Mouse (Mus musculus): Measurements from ENCODE around the gene Adgrg6. TPM values are rescaled to one million over a fixed set of nuclear protein-coding genes. Genes with fewer than 3 reads are reported as not detected.
A peak's percentile ranks its signal among the peaks of the same experiment; 100 is the strongest.

Adgrg6 gene
- polyA plus RNA-seq, 1 experiment = 0.04 TPM

GRCm38 (mm10) chr10:14570616-14571015 is 25.2 kb upstream of the Adgrg6 start:
- H3K4me3 ChIP-seq (ENCODE audit: control insufficient read depth, low read depth, low read length) = no peak overlapping the region
- H3K27me3 ChIP-seq (ENCODE audit: control insufficient read depth, insufficient read depth, low read length) = no peaks in the 10 kb centered on the region
- TF ChIP-seq POLR2A (IDR thresholded peaks at IDR 0.05; ENCODE audit: control insufficient read depth, low read depth, low read length) (no peak), CTCF (IDR thresholded peaks at IDR 0.05; ENCODE audit: control insufficient read depth, insufficient read depth, insufficient replicate concordance, low read depth, low read length) (no peak)
- no peaks in the 10 kb centered on the region for H3K4me1 ChIP-seq (ENCODE audit: control insufficient read depth, insufficient read depth, low read length)
- H3K36me3 ChIP-seq (ENCODE audit: control insufficient read depth, insufficient read depth, low read length) = no peaks in the 10 kb centered on the region
- H3K27ac ChIP-seq (ENCODE audit: control insufficient read depth, insufficient read depth, low read depth, low read length) = no peak overlapping the region

- TF ChIP-seq POLR2A (IDR thresholded peaks at IDR 0.05; ENCODE audit: control insufficient read depth, low read depth, low read length) = no peak
- no peak for TF ChIP-seq CTCF (IDR thresholded peaks at IDR 0.05; ENCODE audit: control insufficient read depth, insufficient read depth, insufficient replicate concordance, low read depth, low read length)
- Histone ChIP-seq H3K27me3 (ENCODE audit: control insufficient read depth, insufficient read depth, low read length) (no peaks in the 10 kb centered on the region), H3K4me3 (ENCODE audit: control insufficient read depth, low read depth, low read length) (no peak overlapping the region), H3K4me1 (ENCODE audit: control insufficient read depth, insufficient read depth, low read length) (peaks cover 9% of the 10 kb centered on the region), H3K36me3 (ENCODE audit: control insufficient read depth, insufficient read depth, low read length) (no peaks in the 10 kb centered on the region), H3K27ac (ENCODE audit: control insufficient read depth, insufficient read depth, low read depth, low read length) (no peak overlapping the region)
These were observed 672 bp upstream of the Adgrg6 start for GRCm38 (mm10) chr10:14546111-14546551.

DNA sequence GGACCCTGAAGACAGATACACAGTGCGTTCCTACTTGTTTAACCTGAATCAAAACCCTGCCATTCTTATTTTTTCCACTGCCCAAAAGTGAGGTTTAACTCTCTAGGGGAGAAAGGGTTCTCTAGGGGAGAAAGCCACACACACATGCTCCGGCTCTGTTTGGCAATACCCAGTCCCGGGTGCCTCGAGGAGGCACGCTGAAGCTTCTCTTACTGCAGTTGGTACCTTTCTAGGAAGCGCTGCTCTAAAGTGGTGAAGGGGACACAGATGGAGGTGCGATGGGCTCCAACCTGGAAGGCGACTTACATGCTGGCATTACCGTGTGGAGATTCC is 885 bp downstream of the Adgrg6 start:
- no peak for TF ChIP-seq POLR2A (IDR thresholded peaks at IDR 0.05; ENCODE audit: control insufficient read depth, low read depth, low read length)
- no peak for TF ChIP-seq CTCF (IDR thresholded peaks at IDR 0.05; ENCODE audit: control insufficient read depth, insufficient read depth, insufficient replicate concordance, low read depth, low read length)
- H3K4me3 ChIP-seq (ENCODE audit: control insufficient read depth, low read depth, low read length) = peak overlapping the region; percentile 39

DNA sequence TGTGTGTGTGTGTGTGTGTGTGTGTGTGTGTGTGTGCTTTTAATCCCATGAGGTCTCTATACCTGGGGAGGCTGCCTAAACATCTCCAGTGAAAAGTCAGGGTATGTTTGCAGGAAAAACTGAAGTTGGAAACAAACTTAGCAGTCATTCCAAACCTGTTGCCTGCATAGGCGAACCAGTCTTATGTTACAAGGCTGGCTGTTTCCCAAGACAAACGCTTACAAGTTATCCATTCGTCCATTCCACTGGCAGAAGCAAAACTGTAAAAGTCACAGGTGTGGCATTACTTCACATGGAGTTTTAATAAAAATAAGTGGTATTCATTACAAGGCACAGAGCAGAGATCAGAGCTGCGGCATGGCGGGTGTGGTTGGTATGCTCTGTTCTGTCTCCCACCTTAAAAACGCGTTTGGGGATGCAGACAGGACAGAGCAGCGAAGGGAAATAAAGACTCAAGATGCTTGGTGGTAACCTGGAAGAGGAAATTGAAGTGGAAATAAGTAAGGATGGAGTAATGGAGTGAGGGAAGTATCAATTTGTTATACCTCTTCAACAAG is 1.9 kb downstream of the Adgrg6 start:
- no peak overlapping the region for H3K4me3 ChIP-seq (ENCODE audit: control insufficient read depth, low read depth, low read length)
- no peak overlapping the region for H3K27ac ChIP-seq (ENCODE audit: control insufficient read depth, insufficient read depth, low read depth, low read length)
- TF ChIP-seq POLR2A (IDR thresholded peaks at IDR 0.05; ENCODE audit: control insufficient read depth, low read depth, low read length) = no peak
- no peak for TF ChIP-seq CTCF (IDR thresholded peaks at IDR 0.05; ENCODE audit: control insufficient read depth, insufficient read depth, insufficient replicate concordance, low read depth, low read length)
- H3K36me3 ChIP-seq (ENCODE audit: control insufficient read depth, insufficient read depth, low read length) = no peaks in the 10 kb centered on the region
- peaks cover 9% of the 10 kb centered on the region for H3K4me1 ChIP-seq (ENCODE audit: control insufficient read depth, insufficient read depth, low read length)
- H3K27me3 ChIP-seq (ENCODE audit: control insufficient read depth, insufficient read depth, low read length) = no peaks in the 10 kb centered on the region

More for the DNA sequence above, 885 bp downstream of the Adgrg6 start:
- peaks cover 9% of the 10 kb centered on the region for H3K4me1 ChIP-seq (ENCODE audit: control insufficient read depth, insufficient read depth, low read length)
- no peak overlapping the region for H3K27ac ChIP-seq (ENCODE audit: control insufficient read depth, insufficient read depth, low read depth, low read length)
- H3K27me3 ChIP-seq (ENCODE audit: control insufficient read depth, insufficient read depth, low read length) = no peaks in the 10 kb centered on the region
- no peaks in the 10 kb centered on the region for H3K36me3 ChIP-seq (ENCODE audit: control insufficient read depth, insufficient read depth, low read length)

DNA sequence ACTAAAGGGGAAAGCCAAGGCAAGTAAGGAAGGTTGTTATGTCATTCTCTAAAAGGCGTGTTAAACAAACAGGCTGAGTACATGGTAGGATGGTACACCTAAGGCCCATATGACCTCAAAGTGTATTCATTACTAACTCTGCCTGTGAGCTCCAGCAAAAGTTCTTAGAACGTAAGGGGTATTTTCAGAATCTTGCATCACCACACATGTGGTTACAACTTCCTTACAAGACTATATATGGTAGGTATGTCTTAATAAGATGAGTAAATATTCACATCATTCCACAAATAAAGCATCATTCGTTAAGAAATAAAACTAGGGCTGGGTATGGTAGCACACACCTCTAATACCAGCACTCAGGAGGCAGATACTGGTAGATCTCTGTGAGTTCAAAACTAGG is 8.4 kb downstream of the Adgrg6 start:
- Histone ChIP-seq H3K4me1 (ENCODE audit: control insufficient read depth, insufficient read depth, low read length) (no peaks in the 10 kb centered on the region), H3K36me3 (ENCODE audit: control insufficient read depth, insufficient read depth, low read length) (no peaks in the 10 kb centered on the region), H3K4me3 (ENCODE audit: control insufficient read depth, low read depth, low read length) (no peak overlapping the region), H3K27ac (ENCODE audit: control insufficient read depth, insufficient read depth, low read depth, low read length) (no peak overlapping the region), H3K27me3 (ENCODE audit: control insufficient read depth, insufficient read depth, low read length) (no peaks in the 10 kb centered on the region)
- no peak for TF ChIP-seq POLR2A (IDR thresholded peaks at IDR 0.05; ENCODE audit: control insufficient read depth, low read depth, low read length)
- TF ChIP-seq CTCF (IDR thresholded peaks at IDR 0.05; ENCODE audit: control insufficient read depth, insufficient read depth, insufficient replicate concordance, low read depth, low read length) = no peak

GRCm38 (mm10) chr10:14531090-14531489 is 14.4 kb downstream of the Adgrg6 start:
- Histone ChIP-seq H3K36me3 (ENCODE audit: control insufficient read depth, insufficient read depth, low read length) (no peaks in the 10 kb centered on the region), H3K4me1 (ENCODE audit: control insufficient read depth, insufficient read depth, low read length) (no peaks in the 10 kb centered on the region), H3K4me3 (ENCODE audit: control insufficient read depth, low read depth, low read length) (no peak overlapping the region), H3K27ac (ENCODE audit: control insufficient read depth, insufficient read depth, low read depth, low read length) (no peak overlapping the region), H3K27me3 (ENCODE audit: control insufficient read depth, insufficient read depth, low read length) (no peaks in the 10 kb centered on the region)
- no peak for TF ChIP-seq POLR2A (IDR thresholded peaks at IDR 0.05; ENCODE audit: control insufficient read depth, low read depth, low read length)
- no peak for TF ChIP-seq CTCF (IDR thresholded peaks at IDR 0.05; ENCODE audit: control insufficient read depth, insufficient read depth, insufficient replicate concordance, low read depth, low read length)

DNA sequence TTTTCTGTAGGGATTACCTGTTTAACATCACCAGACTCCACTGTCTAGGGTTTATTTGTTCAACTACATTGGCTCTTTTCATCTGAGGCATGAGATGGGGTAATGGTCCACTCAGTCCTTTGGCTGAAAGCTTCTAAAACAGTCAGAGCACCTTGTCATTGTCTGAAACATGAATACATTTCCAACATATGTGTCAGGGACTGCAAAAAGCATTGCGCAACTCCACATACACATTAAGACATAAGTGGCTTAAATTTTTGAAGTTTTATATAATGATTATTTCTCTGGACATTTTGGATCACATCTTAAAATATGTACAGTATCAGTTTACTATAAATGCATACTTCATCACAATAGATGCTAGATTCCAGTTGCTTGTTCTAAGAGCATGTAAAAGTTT is 14.8 kb downstream of the Adgrg6 start:
- H3K4me3 ChIP-seq (ENCODE audit: control insufficient read depth, low read depth, low read length) = no peak overlapping the region
- no peaks in the 10 kb centered on the region for H3K27me3 ChIP-seq (ENCODE audit: control insufficient read depth, insufficient read depth, low read length)
- no peaks in the 10 kb centered on the region for H3K36me3 ChIP-seq (ENCODE audit: control insufficient read depth, insufficient read depth, low read length)
- TF ChIP-seq POLR2A (IDR thresholded peaks at IDR 0.05; ENCODE audit: control insufficient read depth, low read depth, low read length) = no peak
- no peak for TF ChIP-seq CTCF (IDR thresholded peaks at IDR 0.05; ENCODE audit: control insufficient read depth, insufficient read depth, insufficient replicate concordance, low read depth, low read length)
- no peaks in the 10 kb centered on the region for H3K4me1 ChIP-seq (ENCODE audit: control insufficient read depth, insufficient read depth, low read length)
- H3K27ac ChIP-seq (ENCODE audit: control insufficient read depth, insufficient read depth, low read depth, low read length) = no peak overlapping the region

GRCm38 (mm10) chr10:14527765-14528164 is 17.7 kb downstream of the Adgrg6 start:
- H3K27me3 ChIP-seq (ENCODE audit: control insufficient read depth, insufficient read depth, low read length) = no peaks in the 10 kb centered on the region

More at GRCm38 (mm10) chr10:14527765-14528164, 17.7 kb downstream of the Adgrg6 start:
- TF ChIP-seq CTCF (IDR thresholded peaks at IDR 0.05; ENCODE audit: control insufficient read depth, insufficient read depth, insufficient replicate concordance, low read depth, low read length) (no peak), POLR2A (IDR thresholded peaks at IDR 0.05; ENCODE audit: control insufficient read depth, low read depth, low read length) (no peak)
- Histone ChIP-seq H3K4me1 (ENCODE audit: control insufficient read depth, insufficient read depth, low read length) (no peaks in the 10 kb centered on the region), H3K36me3 (ENCODE audit: control insufficient read depth, insufficient read depth, low read length) (no peaks in the 10 kb centered on the region), H3K27ac (ENCODE audit: control insufficient read depth, insufficient read depth, low read depth, low read length) (no peak overlapping the region), H3K4me3 (ENCODE audit: control insufficient read depth, low read depth, low read length) (no peak overlapping the region)

All from testis, adult 2 months (tissue).